ENCODE assay signal across 10 mouse cellular contexts in genomic region chr2:23006219-23006618, GRCm38 (mm10). TPM values are rescaled to one million over a fixed set of nuclear protein-coding genes. Genes with fewer than 3 reads are reported as not detected.
DNase-seq lines count a peak whose midpoint lies in the region; ATAC-seq and TF ChIP-seq lines count a peak whose summit lies in the region.
"Had no signal": no experiment of that assay in that cellular context is flagged by ENCODE, and none has a peak within 500 bp of the region (broad histone marks: within the 10 kb centered on the region; RNA-seq: fewer than 3 reads in every experiment).

No protein-coding gene starts in this region.

- H3K79me2 ChIP-seq in myocyte (ENCODE audit: control insufficient read depth, insufficient read depth) = peaks cover 74% of the 10 kb centered on the region

- no peak for TF ChIP-seq POLR2A in myocyte (IDR thresholded peaks at IDR 0.05; ENCODE audit: insufficient read length, low read depth)

- H3K4me3 ChIP-seq in myocyte = no peak overlapping the region
- H3K4me3 ChIP-seq: embryonic facial prominence, embryonic 15.5 days had no signal

- peaks cover 6% of the 10 kb centered on the region for H3K36me3 ChIP-seq in myocyte (ENCODE audit: control insufficient read depth, insufficient read depth)

- H3ac ChIP-seq in myocyte (ENCODE audit: control insufficient read depth, insufficient read length) = no peak overlapping the region

- peak; percentile 37 to 40 for DNase-seq in adrenal gland, postnatal 36 days
- no peak for DNase-seq in adrenal gland, adult 8-10 months
- DNase-seq in lung, postnatal 25 days (ENCODE audit: low spot score) = peak; percentile 23
- DNase-seq in lung, postnatal 4 days = no peak
- peak; percentile 13 for DNase-seq in c-Kit-positive CD71-negative TER-119-negative erythroid progenitor cells, embryonic 14.5 days (ENCODE audit: low read depth)
- DNase-seq in layer of hippocampus, adult 18-20 months (ENCODE audit: low spot score in 2 of 2) = no peak
- DNase-seq: cerebellum, adult 11 months had no signal

- no peaks in the 10 kb centered on the region for H3K27me3 ChIP-seq in myocyte (ENCODE audit: control insufficient read depth, insufficient read depth, insufficient read length)
- H3K27me3 ChIP-seq: embryonic facial prominence, embryonic 15.5 days had no signal

- H3K4me2 ChIP-seq in myocyte (ENCODE audit: low read depth) = peak overlapping the region; percentile 65
- H3K4me2 ChIP-seq: embryonic facial prominence, embryonic 15.5 days had no signal

- no peak for ATAC-seq in granulocyte monocyte progenitor cell, adult 5-6 weeks (replicated peaks; ENCODE audit: poor library complexity, severe bottlenecking)

TF ChIP-seq in myocyte, 11 proteins besides CTCF, POLR2A, EP300 and RAD21:
- TF ChIP-seq TCF12 (IDR thresholded peaks at IDR 0.05; ENCODE audit: insufficient read depth, poor library complexity, severe bottlenecking) (no peak), SRF (IDR thresholded peaks at IDR 0.05; ENCODE audit: control insufficient read depth, insufficient read length, low read depth) (no peak), POLR2AphosphoS2 (IDR thresholded peaks at IDR 0.05; ENCODE audit: insufficient read length, low read depth) (no peak), MYOG (IDR thresholded peaks at IDR 0.05; ENCODE audit: control insufficient read depth in 1 of 3, insufficient read depth in 1 of 3, insufficient read length in 2 of 3, low read depth in 2 of 3) (no peak), REST (IDR thresholded peaks at IDR 0.05; ENCODE audit: insufficient read depth, insufficient read length) (no peak), MAX (IDR thresholded peaks at IDR 0.05; ENCODE audit: low read depth) (no peak), E2F4 (IDR thresholded peaks at IDR 0.05; ENCODE audit: insufficient read depth) (no peak)

RNA-seq across cellular contexts. Expression of gene Abi1, which starts 33.8 kb away (rescaled TPM):
- 10 to 100 TPM; 67.3 to 72.7 TPM for total RNA-seq in adrenal gland, postnatal 36 days (2021)
- total RNA-seq in adrenal gland, adult 8-10 months (2022) = 10 to 100 TPM; 59.0 to 81.6 (median 75.0) TPM
- polyA plus RNA-seq in myocyte (2012; fragmentation: generic; extraction: Trizol) = 28.0 TPM
- total RNA-seq in granulocyte monocyte progenitor cell, adult 5-6 weeks (2014; fragmentation: Nextera tagmentation) = 64.4 and 103 TPM in 2 replicates
- total RNA-seq in granulocyte monocyte progenitor cell, adult 5-6 weeks (2017) = 88.9 and 110 TPM in 2 replicates
- 100 to 1,000 TPM; 213 to 220 TPM for total RNA-seq in layer of hippocampus, adult 18-20 months (2021)

Comparison
In these comparisons a context has a peak if more than half of its experiments do, and no peak if none do; other contexts are left out.
1. DNase-seq: peak in adrenal gland, postnatal 36 days (2 of 2), lung, postnatal 25 days (single experiment) and c-Kit-positive CD71-negative TER-119-negative erythroid progenitor cells, embryonic 14.5 days (single experiment); none in adrenal gland, adult 8-10 months (single experiment), lung, postnatal 4 days (0 of 2) and layer of hippocampus, adult 18-20 months (0 of 2).